Mouse (Mus musculus): ENCODE data around the gene Ntm.

Gene Ntm

GRCm38 (mm10) chr9:29242497-29243422, 720.2 kb downstream of the Ntm start:
- DNase-seq (ENCODE audit: low spot score in 2 of 2) = no peak

- DNase-seq (ENCODE audit: low spot score in 2 of 2) = no peak
Measured at GRCm38 (mm10) chr9:29240797-29241196, 722.1 kb downstream of the Ntm start.

GRCm38 (mm10) chr9:29238973-29239372, 724.0 kb downstream of the Ntm start:
- DNase-seq (ENCODE audit: low spot score in 2 of 2) = no peak

- no peak for DNase-seq (ENCODE audit: low spot score in 2 of 2)
Measured at GRCm38 (mm10) chr9:29236752-29237151, 726.2 kb downstream of the Ntm start.

- no peak for DNase-seq (ENCODE audit: low spot score in 2 of 2)
Measured at GRCm38 (mm10) chr9:29227747-29228146, 735.2 kb downstream of the Ntm start.

GRCm38 (mm10) chr9:29222915-29223545, 739.9 kb downstream of the Ntm start:
- no peak for DNase-seq (ENCODE audit: low spot score in 2 of 2)

- no peak for DNase-seq (ENCODE audit: low spot score in 2 of 2)
Measured at GRCm38 (mm10) chr9:29220941-29221615, 741.9 kb downstream of the Ntm start.

DNA sequence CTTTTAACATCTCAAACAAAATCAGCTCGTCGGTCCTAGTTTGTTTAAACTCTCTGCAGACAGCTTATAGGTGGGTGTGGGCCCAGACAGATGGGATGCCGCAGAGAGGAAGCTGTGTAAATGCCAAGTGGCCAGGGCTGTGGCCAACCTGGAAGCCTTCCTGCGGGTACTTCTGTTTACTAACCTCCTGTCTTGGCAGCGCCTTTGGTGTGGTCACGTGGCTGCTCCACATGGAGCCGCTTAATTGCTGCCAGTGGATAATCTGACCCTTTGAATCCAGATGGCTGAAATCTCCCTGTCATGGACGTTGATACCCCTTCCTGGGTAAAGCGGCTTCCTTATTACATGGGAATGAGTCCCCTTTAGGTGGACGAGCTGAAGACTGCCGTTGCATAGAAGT, 742.4 kb downstream of the Ntm start:
- no peak for DNase-seq (ENCODE audit: low spot score in 2 of 2)

GRCm38 (mm10) chr9:29217951-29218350, 745.0 kb downstream of the Ntm start:
- no peak for DNase-seq (ENCODE audit: low spot score in 2 of 2)

DNA sequence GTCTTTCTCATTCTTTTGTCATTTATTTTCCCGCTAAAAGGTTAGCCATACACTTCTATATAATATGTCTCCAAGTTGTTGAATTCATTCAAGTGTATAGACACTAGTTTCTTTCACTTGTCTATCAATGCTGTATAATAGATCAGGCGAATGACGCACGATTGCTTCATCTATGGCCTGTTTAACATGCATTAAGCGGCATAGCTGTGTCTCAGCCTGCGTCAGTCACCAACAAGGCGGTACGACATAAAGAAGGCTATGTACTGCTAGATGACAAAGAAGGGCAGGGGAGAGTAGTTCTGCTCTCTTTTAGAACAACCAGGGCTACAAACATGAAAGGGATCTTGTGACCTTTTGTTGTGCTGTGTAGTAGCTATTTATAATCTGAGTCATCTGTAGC, 746.4 kb downstream of the Ntm start:
- DNase-seq (ENCODE audit: low spot score in 2 of 2) = no peak

- no peak for DNase-seq (ENCODE audit: low spot score in 2 of 2)
Measured at GRCm38 (mm10) chr9:29215796-29216195, 747.1 kb downstream of the Ntm start.

GRCm38 (mm10) chr9:29215241-29215640, 747.7 kb downstream of the Ntm start:
- DNase-seq (ENCODE audit: low spot score in 2 of 2) = no peak

- DNase-seq (ENCODE audit: low spot score in 2 of 2) = no peak
Measured at GRCm38 (mm10) chr9:29209243-29209642, 753.7 kb downstream of the Ntm start.

DNA sequence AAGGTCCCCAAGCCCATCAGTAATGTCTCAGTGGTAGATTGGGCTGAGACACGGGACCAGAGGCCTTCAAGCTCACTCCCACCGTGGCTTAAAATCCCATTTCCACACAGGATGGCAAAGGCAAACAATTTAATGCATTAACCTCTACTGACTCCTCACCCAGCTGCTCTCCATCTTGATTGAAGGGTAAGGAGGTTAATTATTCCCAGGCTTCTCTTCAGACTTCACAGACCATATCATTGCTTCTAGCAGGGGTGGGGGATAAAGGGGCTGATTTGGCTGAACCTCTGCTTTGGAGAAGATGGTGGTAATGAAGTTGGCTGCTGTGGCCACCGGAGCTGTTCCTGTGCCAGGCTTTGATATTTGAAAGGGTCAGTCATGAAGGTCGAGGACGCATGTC, 754.8 kb downstream of the Ntm start:
- no peak for DNase-seq (ENCODE audit: low spot score in 2 of 2)

DNA sequence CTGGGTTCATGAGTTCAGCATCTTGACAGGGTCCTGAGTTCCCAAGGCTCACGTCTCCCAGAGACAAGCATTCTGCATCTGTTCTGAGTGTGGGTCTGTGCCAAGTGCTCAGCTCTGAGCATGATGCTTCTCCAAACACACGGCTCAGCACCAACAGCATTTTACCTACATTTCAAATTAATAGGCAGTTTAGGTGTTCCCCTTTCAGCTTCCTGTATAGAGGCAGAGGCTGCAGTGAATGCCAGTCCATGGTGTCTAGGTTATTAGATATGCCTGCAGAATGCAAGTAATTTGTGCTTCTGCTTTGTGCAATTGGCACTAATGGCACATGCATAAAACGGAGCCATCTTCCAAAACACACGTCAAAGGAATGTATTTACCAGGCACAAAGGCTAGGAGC, 757.3 kb downstream of the Ntm start:
- no peak for DNase-seq (ENCODE audit: low spot score in 2 of 2)

DNA sequence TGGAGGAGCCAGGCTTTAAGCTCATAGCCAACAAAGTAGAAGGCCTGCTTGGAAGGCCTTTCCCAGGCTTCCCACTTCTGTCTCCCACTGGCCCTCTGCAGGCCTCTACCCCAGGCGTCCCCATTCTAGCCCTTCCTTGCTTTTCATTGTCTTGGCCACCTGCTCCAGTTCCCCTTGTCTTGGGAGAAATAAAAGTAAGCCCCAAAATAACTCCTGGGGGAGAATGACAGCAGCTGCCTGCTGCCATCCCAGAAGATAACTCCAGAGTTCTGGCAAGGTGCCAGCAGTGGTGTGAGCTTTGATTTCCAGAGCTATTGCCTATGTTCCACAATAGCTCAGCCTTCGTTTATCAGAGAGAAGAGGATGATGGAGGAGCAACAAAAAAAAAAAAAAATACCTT, 760.7 kb downstream of the Ntm start:
- DNase-seq (ENCODE audit: low spot score in 2 of 2) = no peak

- DNase-seq (ENCODE audit: low spot score in 2 of 2) = no peak
Measured at GRCm38 (mm10) chr9:29201163-29202053, 761.5 kb downstream of the Ntm start.

GRCm38 (mm10) chr9:29197046-29197445, 765.9 kb downstream of the Ntm start:
- DNase-seq (ENCODE audit: low spot score in 2 of 2) = no peak

- DNase-seq (ENCODE audit: low spot score in 2 of 2) = no peak
Measured at GRCm38 (mm10) chr9:29194265-29194664, 768.7 kb downstream of the Ntm start.

GRCm38 (mm10) chr9:29183011-29183410, 779.9 kb downstream of the Ntm start:
- DNase-seq (ENCODE audit: low spot score in 2 of 2) = no peak

DNA sequence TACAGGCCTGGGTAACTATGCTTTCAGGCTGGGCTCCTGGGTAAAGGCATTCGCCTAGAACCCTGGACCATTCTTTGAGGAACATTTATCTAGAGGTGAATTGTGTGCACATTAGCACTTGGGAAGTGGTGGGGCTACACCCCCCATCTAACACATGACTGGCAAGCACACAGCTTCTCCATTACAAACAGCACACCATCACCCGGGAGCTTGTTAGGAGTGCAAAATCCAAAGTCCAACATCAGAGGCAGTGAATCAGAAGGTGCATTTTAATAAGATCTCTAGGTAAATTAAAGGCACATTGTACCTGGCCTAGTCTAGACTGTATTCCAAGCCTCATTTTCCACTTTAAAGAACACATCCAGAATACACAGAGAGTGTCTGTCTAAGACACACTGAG, 781.3 kb downstream of the Ntm start:
- DNase-seq (ENCODE audit: low spot score in 2 of 2) = no peak

DNA sequence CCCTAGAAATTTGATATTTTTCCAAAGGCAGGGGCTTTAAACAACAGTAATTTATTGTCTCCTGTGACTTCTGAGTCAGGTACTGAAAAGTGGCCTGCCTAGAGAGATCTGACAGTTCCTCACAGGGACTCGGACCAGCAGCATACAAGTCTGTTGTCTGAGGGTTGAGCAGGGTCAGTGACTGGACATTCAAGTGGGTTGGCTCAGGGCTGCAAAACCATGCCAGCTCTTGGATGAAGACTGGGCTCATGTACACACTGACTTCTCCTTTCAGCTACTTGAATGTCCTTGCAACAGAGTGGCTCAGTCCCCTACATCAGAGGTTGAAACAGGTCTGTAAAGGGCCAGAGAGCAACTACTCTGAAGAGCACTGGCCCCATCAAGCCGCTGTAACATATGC, 797.2 kb downstream of the Ntm start:
- DNase-seq (ENCODE audit: low spot score in 2 of 2) = no peak

All from urinary bladder, adult 18-20 months (tissue).